Mouse (Mus musculus): ENCODE data around the gene Dchs2.

Dchs2 gene

GRCm38 (mm10) chr3:83148508-83148907, 20.8 kb downstream of the Dchs2 start:
- no peak for DNase-seq (ENCODE audit: low spot score)

GRCm38 (mm10) chr3:83155600-83155999, 27.9 kb downstream of the Dchs2 start:
- DNase-seq (ENCODE audit: low spot score) = no peak

- DNase-seq (ENCODE audit: low spot score) = no peak
Observed at GRCm38 (mm10) chr3:83156165-83156564, 28.4 kb downstream of the Dchs2 start.

GRCm38 (mm10) chr3:83161542-83162231, 33.9 kb downstream of the Dchs2 start:
- DNase-seq (ENCODE audit: low spot score) = no peak

GRCm38 (mm10) chr3:83163676-83164075, 35.9 kb downstream of the Dchs2 start:
- DNase-seq (ENCODE audit: low spot score) = no peak

- DNase-seq (ENCODE audit: low spot score) = no peak
Observed at GRCm38 (mm10) chr3:83185527-83185926, 57.8 kb downstream of the Dchs2 start.

- no peak for DNase-seq (ENCODE audit: low spot score)
Observed at GRCm38 (mm10) chr3:83191271-83191670, 63.5 kb downstream of the Dchs2 start.

- DNase-seq (ENCODE audit: low spot score) = no peak
Observed at GRCm38 (mm10) chr3:83192401-83192800, 64.7 kb downstream of the Dchs2 start.

GRCm38 (mm10) chr3:83194911-83195310, 67.2 kb downstream of the Dchs2 start:
- DNase-seq (ENCODE audit: low spot score) = no peak

GRCm38 (mm10) chr3:83201286-83201980, 73.7 kb downstream of the Dchs2 start:
- DNase-seq (ENCODE audit: low spot score) = no peak

GRCm38 (mm10) chr3:83205073-83205668, 77.4 kb downstream of the Dchs2 start:
- no peak for DNase-seq (ENCODE audit: low spot score)

- no peak for DNase-seq (ENCODE audit: low spot score)
Observed at GRCm38 (mm10) chr3:83209646-83210045, 81.9 kb downstream of the Dchs2 start.

- DNase-seq (ENCODE audit: low spot score) = no peak
Observed at GRCm38 (mm10) chr3:83210210-83210609, 82.5 kb downstream of the Dchs2 start.

- DNase-seq (ENCODE audit: low spot score) = no peak
Observed at GRCm38 (mm10) chr3:83211939-83212338, 84.2 kb downstream of the Dchs2 start.

- no peak for DNase-seq (ENCODE audit: low spot score)
Observed at GRCm38 (mm10) chr3:83212578-83212977, 84.8 kb downstream of the Dchs2 start.

- DNase-seq (ENCODE audit: low spot score) = no peak
Observed at GRCm38 (mm10) chr3:83218059-83218458, 90.3 kb downstream of the Dchs2 start.

GRCm38 (mm10) chr3:83220101-83220500, 92.4 kb downstream of the Dchs2 start:
- DNase-seq (ENCODE audit: low spot score) = no peak

- no peak for DNase-seq (ENCODE audit: low spot score)
Observed at GRCm38 (mm10) chr3:83222125-83222524, 94.4 kb downstream of the Dchs2 start.

- DNase-seq (ENCODE audit: low spot score) = no peak
Observed at GRCm38 (mm10) chr3:83228383-83228782, 100.6 kb downstream of the Dchs2 start.

- no peak for DNase-seq (ENCODE audit: low spot score)
Observed at GRCm38 (mm10) chr3:83230326-83230725, 102.6 kb downstream of the Dchs2 start.

GRCm38 (mm10) chr3:83234457-83234856, 106.7 kb downstream of the Dchs2 start:
- no peak for DNase-seq (ENCODE audit: low spot score)

- no peak for DNase-seq (ENCODE audit: low spot score)
Observed at GRCm38 (mm10) chr3:83235061-83235460, 107.3 kb downstream of the Dchs2 start.

GRCm38 (mm10) chr3:83246536-83246935, 118.8 kb downstream of the Dchs2 start:
- no peak for DNase-seq (ENCODE audit: low spot score)

Data from retina, embryonic 14.5 days (tissue).